Mouse (Mus musculus): ENCODE data around the gene Clstn3.
A peak's percentile ranks its signal among the peaks of the same experiment; 100 is the strongest.
"Not testable (repeated sequence)": the region's sequence is repeated elsewhere in the genome, so short reads cannot be mapped to it uniquely, and the experiment has no call there.

Gene Clstn3

DNA sequence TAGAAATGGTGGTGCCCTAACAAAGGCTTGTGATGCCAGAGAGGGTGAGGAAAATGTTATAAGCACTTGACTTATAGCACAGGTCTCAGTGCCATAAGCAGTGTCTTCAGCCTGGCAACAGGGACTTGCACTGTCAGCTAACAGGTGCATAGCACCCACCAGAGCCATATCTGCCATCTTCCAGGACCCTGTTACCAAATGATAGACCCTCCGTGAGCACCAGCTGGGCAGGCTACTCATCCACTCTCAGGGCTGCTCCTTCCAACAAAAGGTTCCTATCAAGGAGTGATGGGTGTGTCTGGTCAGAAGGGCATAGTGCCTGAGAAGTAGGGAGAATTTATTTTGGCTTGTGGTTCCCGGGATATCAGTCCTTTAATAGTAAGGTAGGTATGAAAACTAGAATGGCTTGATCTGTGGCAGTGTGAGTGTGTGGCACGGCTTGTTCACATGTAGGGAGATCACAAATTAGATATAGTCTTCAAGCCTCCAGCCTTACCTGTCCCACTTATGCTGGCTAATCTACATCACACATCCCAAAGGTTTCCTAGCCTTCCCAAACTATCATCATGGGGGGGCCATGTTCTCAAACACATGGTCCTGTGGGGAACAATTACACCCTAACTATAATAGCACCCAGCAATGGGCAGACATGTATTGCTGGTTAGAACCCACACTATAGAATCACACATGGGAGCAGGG lies 14.4 kb upstream of the Clstn3 start:
- DNase-seq: no peak

DNA sequence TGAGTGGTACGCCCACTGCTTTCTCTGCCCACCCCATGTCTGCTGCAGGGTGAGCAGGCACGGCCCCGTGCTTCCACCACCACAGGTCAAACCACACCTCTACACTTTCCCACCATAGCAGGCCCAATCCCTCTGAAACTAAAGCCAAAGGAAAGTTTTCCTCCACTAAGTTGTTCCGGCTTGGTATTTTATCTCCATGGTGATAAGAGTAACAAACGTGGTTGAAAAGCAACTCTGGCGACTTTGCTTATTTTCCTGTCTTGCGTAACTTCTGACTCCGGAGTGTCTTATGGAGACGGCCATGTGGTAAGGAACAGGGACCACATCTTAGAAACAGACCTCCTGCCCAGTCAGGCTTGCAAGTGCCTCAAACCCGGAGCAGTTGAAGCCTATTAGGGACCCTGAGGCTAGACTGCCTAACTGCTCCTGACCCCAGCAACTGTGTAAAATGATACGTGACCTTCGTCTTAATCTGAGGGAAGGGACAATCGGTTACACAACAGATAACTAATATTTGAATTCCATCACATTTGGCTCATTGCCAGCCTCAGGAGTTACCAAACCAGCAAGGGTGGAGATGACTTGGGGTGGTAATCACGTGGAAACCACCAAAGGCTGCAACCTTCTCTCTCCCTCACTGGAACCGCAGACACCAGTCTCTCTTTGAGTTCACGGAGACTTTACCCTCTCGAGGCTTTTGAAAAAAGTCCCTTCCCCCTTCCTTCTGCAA lies 13.5 kb upstream of the Clstn3 start:
- DNase-seq: peak in 1 of 2 experiments; percentile 25

DNA sequence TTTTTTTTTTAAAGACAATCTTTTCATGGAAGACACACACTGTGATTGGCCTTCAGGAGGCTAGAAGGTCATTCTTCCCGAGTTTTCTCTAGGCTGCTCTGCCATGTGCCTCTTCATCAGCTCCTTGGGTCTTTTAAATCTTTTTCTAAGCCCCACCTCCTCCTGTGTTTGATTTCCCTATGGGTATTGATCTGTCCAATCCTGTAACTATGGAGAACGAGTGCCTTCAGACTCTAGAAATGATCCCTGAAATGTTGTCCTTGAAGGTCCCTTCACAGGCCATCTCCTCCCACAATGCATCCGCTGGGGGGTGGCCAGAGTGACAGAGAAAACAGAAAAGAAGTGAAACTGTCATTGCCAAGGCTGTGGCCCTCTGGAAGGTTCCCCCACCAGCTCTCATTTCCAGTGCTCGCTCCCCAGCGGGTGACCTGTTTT lies 12.6 kb upstream of the Clstn3 start:
- DNase-seq: no peak

DNA sequence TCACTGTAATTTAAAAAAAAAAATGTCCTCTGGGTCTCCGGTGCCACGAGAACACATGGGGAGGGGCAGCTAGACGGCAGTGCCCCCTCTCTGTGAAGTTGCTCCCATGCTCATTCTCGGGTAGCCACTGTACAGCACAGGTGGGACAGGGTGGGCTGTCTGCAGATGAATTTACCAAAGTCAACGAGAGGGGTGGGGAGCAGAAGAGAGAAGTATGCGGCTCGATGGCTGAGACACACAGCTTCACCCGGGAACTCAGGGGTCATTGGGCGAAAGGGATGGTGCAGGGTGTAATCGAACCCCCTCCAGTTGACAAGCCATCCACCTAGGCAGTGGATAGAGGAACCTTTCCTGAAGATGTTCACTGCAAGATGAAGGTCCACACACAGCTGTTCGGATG lies 12.2 kb upstream of the Clstn3 start:
- DNase-seq: no peak

DNA sequence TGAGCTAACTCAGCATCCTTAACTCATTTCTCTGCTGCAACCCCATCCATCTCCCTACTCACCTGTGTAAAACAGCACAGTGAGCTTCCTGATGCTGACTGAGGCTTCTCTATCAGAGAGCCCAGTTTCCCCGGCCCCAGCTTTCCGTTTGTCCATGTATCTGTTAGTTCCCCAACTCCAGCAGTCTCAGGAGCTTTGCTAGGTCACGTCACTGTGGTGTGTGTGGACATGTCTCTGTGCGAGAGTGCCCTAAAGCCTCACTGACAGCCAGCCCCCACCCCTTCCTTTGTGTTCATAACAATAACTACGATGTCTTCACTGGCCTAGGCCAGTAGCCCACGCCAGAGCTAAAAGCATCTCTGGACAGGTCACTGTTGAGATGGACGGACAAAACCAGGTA lies 11.6 kb upstream of the Clstn3 start:
- no peak for DNase-seq

DNA sequence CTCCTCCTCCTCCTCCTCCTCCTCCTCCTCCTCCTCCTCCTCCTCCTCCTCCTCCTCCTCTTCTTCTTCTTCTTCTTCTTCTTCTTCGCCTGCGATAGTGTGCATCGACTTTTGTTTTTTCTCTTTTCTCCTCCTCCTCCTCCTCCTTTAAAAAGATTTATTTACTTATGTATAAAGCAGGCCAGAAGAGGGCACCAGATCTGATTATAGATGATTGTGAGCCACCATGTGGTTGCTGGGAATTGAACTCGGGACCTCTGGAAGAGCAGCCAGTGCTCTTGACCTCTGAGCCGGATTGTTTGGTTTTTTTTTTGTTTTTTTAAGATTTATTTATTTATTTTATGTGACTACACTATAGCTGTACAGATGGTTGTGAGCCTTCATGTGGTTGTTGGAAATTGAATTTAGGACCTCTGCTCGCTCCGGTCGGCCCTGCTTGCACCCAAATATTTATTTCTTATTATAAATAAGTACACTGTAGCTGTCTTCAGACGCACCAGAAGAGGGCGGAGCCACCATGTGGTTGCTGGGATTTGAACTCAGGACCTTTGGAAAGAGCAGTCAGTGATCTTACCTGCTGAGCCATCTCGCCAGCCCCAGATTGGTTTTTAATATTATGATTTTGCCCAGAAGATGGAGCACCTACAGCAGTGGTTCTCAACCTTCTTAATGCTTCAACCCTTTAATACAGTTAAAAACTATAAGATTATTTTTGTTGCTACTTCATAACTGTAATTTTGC lies 10.9 kb upstream of the Clstn3 start:
- not testable (repeated sequence) for DNase-seq

DNA sequence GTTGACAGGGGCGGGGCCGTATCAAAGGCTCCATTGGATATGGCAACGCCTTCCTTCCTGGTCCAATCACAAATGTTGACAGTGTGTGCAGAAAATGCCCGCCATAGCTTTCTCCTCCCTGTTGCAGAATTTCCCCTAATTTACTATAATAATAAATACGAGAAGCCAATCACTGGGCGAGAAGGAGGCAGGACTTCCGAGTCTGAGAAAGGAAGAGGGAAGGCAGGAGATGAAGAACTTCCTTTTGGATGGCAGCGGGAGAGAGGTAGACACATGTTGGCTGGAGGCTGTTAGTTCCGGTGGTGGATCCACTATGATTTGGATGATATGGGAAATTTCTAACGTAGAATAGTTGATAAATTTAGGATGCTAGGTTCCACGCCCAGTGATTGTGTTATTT lies 10.0 kb upstream of the Clstn3 start:
- DNase-seq: no peak

DNA sequence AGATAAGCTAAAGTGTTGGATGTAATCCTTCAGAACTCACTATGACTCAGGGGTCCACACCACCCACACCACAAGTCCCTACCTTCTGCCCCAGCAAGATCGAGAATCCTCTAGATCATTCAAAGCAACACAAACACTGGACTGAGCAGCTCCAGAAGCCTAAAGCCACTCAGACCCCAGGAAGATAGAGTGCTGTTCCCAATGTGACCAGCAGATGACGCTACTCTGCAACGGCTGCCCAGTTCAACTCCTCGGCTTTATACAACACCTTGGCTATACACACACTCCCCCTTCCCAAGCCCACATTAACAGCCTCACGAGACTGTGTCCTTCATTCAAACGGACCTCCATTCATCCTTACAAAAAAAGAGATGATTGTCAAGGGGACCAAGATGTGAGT lies 8.2 kb upstream of the Clstn3 start:
- peak; percentile 80 for DNase-seq

DNA sequence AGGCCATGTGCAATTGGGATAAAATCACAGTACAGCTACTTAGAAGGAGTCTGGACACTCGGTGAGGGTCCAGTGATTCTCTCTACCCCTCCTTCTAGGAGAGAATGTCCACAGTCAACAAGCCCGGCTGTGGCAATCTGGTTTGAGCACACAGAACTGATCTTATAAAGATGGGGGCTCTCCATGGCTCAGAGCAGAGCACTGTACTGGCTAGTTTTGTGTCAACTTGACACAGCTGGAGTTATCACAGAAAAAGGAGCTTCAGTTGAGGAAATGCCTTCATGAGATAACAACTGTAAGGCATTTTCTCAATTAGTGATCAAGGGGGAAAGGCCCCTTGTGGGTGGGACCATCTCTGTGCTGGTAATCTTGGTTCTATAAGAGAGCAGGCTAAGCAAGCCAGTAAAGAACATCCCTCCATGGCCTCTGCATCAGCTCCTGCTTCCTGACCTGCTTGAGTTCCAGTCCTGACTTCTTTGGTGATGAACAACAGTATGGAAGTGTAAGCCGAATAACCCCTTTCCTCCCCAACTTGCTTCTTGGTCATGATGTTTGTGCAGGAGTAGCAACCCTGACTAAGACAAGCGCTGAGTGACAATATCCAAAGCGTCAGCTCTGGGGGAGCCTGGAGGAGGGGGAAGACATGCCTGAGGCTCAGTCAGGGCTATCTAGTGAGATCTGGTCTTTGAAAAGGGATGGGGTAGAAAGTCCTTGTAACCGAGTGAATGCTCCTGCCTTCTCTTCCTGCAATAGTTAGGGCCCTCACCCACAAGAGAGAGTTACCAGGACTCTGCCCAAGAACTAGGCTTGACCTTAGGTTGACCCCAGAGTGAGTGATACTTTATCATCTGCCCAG lies 7.4 kb upstream of the Clstn3 start:
- not testable (repeated sequence) for DNase-seq

DNA sequence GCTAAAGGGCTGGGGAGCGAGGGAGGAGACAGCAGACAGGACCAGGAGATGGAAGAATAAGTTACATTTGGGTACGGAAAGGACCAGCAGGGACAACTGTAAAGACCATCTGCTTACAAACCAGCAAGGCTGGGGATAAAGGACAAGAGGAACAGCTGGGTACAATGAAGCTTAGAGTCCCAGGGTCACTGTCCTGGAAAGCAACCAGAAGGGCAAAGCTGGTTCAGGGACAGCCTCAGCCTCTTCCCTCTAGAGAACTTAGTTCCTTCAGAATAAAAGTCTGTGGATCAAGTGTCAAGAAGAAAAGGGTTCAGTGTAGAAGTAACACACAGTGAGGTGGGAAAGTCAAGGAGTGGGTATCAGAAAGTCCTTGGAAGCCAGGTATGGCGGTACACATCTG lies 6.5 kb upstream of the Clstn3 start:
- DNase-seq: no peak

DNA sequence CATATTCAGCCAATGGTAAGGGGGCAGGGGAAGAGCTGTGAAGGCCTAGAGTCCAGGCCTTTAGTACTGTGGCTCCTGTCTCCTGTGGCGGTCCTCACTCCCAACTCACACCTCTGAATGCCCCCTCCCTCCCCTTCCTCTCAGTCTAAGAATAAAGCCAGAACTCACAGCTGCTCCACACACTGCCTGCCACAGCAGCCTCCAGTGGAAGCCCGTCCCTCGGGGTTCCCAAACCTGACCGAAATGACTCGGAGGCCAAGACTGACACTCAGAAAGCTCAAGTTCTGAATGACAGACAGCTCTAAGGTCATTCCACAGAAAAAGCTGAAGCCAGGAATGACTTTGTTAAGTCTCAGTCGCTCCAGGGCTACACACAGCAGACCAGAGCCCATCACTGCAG lies 1.1 kb upstream of the Clstn3 start:
- DNase-seq: no peak

DNA sequence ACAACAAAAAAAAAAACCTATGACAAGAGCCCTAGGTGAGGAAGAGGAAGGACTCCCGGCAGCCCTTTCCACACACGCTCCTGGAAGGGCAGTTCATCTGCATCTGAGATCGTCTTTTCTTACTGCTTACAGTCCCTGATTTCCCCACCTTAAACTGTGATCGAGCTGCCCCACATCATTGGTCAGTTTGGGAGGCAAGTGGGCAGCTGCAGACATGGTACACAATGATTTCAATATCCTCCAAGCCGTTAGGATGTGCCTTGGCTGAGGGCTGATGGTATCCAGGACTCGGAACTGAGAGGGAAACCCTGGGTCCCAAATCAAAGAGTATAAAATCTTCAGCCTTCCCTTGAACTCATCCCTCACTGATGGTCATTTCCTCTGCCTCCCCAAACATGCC lies 705 bp upstream of the Clstn3 start:
- DNase-seq: no peak

DNA sequence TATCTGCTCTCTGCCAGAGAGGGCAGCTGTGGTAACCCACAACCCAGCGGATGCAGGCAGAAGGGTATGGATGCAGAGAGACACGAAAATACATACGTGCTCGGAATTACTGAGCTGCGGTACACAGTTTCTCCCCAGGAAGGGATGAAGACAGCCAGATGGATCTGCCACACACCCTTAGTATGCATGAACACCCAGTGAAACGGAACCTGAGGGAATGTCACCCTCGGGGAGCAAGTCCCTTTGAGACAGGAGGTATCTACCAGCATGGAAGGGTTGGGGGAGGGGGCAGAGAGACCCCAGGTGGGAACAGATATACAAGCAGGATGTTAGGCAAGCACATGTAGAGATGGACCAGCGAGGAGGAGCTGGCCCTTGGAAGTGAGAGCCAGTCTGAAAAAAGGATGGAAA lies 708 bp downstream of the Clstn3 start:
- no peak for DNase-seq

DNA sequence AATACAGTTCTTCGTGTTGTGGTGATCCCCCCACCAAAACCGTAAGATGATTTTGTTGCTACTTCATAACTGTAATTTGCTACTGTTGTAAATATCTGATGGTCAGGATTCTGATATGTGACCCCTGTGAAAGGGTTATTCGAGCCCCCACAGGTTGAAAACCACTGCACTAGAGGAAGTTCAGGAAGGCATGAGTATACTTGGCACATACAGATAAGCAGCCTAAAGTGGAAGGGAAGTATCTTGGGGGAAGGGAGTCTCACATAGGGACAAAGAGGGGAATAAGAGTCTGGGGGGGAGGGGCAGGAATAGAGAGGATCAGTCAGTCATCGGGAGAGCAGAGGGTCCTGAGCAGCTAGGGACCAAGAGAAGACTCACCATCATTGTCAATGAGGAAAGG lies 5.2 kb downstream of the Clstn3 start:
- no peak for DNase-seq

DNA sequence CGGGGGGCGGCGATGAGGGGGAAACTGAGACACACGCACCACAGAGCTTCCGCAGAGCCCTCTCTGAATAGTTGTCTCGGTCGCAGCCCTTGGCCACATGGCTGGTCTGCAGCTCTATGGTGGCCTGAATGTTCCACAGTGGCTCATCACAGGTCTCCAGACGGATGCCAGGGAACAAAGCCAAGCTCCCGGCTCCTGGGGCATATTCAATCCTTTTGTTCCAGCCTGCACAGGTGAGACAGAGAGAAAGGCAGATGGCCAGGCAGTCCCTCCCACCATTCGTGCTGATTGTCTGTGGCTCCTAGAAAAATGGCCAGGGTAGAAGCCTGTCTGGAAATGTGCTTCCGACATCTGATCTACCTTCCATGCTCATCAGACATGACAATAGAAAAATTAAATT lies 6.1 kb downstream of the Clstn3 start:
- no peak for DNase-seq

DNA sequence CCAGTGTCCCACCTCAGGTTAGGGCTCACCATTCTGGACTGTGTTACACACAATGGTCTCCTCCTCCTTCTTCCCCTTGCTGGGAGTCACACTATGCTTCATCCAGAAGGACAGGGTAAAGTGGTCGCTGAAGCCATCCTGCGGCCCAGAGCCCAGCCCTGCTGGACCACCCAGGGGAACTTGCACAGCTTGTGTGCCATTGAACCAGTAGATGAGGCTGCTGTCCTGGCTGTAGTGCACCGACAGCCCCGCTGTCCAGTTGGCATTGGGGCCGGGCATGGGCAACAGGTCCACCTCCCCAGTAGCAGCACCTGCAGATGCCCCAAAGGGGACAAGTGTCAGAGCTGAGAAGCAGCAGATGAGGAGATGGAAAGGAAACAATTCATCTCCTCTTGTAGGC lies 6.8 kb downstream of the Clstn3 start:
- no peak for DNase-seq

DNA sequence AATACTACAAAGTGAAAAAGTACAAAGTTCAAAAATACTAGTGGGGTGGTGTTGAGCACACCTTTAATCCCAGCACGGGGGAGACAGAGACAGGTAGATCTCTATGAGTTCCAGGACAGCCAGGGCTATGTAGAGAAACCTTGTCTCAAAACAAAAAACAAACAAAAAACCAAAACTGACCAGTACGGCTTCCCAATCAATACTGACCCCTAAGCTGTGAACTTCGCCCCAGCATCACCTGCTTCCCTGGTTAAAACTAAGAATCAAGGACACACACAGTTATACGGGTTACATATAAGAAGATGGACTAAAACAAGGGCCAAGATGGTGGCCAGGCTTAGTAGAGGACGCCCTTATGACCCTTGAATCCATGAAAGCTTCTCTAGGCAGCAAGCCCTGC lies 8.4 kb downstream of the Clstn3 start:
- no peak for DNase-seq

DNA sequence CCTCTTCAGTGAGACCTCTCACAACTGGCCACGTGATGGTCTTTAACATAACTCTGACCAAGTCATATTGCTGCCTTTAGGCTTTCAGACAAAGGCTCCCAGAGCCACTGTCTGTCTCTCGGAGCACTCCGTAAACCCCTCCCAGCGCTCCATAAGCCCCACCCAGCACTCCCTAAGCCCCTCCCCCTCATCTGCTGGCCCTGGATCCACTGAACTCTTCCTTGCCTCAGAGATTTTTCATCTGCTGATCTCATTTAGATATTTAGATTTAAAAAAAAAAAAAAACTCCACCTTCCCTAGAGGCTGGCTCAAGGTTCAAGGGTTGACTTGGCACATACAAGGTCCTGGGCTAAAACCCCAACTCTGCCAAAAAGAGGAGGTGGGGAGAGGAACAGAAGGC lies 10.8 kb downstream of the Clstn3 start:
- DNase-seq: peak; percentile 32 to 58

DNA sequence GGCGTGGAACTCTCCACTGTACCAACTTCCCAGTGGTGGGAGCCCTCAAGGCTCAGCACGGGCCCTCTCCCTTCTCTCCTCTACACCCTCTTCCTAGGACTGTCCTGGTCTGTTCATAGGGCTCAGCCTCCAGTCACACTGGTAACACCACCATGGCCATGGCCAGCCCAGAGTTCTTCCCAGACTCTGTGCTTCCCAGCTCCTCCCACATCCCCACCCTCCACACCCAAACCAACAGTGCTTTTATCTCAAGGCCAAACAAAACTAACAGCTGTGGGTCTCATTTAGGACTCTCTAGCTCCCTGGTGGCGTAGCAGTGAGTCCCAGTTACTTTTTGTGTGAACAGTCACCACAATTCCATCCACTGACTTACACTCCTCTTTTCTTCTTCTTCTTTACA lies 12.6 kb downstream of the Clstn3 start:
- no peak for DNase-seq

DNA sequence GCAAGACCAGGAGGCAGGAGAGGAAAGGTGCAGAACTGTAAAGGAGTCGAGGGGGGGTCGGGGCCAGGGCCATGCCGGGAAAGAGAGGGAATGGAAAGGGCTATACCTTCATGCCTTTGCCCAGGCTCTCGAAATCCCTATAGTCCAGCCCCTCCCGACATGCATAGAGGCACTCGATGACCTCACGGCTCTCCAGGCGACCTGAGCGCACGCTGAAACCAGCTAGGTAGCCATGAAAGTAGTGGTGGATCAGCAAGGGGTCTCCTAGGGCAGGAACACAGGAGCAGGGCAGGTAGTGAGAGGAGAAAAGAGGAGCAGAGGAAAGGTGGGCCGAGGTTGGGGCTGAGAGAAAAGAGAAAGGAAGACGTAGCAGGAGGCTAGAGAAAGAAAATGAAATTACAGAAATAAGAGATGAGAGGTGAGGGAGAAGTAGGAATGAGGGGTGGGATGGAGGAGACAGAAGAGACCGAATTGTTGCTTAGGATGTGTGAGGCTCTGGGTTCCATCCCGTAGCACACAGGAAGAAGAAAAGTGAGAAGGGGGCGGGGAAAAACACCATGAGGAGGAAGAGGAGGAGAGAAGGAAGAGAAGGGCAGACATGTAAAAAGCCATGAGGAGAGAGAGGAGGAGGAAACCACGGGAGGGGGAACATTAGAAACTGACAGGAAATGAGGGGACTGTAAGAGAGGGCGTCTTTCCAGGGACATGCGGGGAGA lies 14.8 kb downstream of the Clstn3 start:
- no peak for DNase-seq

DNA sequence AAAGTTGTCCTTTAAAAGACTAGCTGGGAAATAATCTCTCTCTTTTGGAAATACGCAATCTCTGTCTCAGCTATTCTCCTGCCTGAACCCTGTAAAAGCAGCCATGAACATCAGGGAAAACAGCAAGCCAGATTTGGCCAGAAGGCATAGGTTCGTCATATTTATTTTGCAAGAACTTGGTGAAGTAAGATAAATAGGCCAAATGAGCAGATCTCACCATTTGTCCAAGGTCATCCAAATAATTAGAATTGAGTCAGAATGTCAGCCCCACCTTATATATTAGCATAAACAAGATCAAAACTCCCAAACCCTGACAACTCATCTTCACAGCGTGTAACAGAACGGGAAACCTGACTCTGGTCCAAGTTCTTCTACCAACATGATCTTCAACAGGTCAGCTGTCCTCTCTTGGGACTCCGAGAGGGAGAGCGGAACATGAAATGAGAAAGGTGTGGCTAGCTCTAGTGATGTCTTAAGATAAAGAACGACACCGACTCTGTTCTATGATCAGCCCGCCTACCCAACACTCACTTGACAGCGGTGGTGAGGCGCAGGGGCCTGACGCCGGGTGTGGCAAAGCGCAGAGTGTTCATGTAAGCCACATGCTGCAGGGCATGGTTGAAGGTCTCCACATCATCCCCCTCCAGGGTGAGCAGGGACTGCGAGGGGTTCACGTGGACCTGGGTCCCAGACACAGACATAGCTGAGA lies 15.5 kb downstream of the Clstn3 start:
- DNase-seq: no peak
